Mouse (Mus musculus) myocyte (in vitro differentiated cells): ENCODE data around the gene Ccl25.

ENCODE experiments used
- MAX ChIP-seq: IDR thresholded peaks from one replicate; pipeline ENCODE4 v1.6.1; 2011; ENCODE audit warnings: low read depth, mild to moderate bottlenecking, control low read depth
- POLR2A ChIP-seq: IDR thresholded peaks from one replicate; pipeline ENCODE4 v1.6.1; 2011; ENCODE audit warnings: low read depth, mild to moderate bottlenecking, control low read depth, moderate library complexity; ENCODE audit not compliant: insufficient read length

DNA sequence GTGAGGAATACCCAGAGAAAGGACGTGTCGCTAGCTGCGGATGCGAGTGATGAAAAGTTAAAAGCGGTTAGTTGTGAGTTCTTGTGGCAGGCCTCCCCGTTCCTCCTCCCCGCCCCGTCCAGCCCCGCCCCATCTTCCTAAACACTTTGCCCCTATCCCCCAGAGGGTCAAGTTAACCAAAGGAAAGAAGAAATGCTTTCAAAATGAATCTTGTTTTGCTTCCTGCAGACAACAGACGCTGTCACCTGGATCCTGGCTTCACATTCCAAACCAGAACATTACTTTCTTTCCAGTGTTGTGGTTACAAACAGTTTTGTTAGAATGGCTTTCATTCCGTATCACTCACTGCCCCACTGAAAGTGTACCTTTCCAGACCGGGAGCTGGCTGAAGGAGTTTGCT lies 23.3 kb downstream of the Ccl25 start:
- TF ChIP-seq POLR2A (no peak), MAX (no peak)
